Mouse (Mus musculus): Measurements from ENCODE around the gene Zfp362.

Gene Zfp362

DNA sequence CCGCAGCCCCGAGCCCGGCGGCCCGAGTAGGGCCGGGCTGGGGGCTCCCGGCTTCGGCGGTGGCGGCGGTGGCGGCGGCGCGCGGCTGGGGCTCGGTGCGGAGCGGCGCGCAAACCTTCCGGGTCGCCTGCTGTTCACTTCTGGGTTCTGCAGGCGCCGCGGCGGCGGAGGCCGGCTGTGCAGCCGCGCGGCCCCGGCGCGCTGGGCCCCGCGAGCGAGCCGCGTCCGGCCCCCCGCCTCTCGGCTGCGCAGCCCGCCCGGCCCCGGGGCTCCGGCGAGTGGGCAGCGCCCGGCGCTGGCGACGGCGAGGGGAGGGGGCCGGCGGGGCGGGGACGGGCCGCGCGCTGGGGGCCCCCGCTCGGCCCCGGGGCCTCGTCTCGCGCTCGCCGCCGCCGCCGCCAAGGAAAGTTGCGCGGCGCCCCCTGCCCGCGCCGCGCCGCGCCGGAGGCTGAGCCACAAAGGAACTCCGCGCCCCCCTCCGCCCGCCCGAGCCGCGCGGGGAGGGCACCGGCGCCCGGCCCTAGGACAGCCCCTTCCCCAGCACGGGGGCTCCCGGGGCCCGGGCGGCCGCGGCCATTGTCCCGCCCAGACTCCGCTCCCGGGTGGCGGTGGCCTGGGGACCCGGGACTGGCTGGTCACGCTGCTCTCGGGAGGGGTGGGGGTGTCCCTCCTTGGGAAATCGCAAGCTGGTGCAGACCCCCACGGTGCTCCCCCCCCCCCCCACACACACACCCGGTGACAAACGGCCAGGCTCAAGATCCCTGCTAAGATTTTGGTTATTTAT, at the start of gene Zfp362:
Gene Zfp362 (minus strand): TSS at position 3 of the 784 bp plus-strand sequence.
- CTCF ChIA-PET, result interaction anchor here (0.6 kb wide), 1 partner anchor 514 kb away, joined by 4 read pairs; no protein-coding TSS in a partner anchor

DNA sequence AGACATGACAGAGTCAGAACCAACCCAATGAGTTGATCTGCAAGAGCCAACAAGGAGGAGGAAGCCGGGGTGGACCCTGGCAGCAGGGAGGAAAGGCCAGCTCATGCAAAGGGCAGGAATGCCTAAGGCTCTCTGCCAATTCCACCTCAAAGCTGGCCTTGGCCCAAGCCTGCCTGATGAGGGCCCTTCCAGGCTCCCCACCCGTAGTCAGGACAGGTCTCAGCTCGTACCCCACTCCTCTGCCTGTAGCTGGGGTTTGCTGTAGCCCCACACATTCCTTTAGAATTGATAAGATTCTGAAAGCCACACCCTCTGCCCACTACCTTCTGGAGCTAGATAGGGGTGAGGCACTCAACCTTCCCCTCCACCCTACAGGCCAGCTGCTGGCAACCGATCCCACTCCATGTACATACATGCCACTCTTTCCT, 49.8 kb upstream of the Zfp362 start:
- CTCF ChIA-PET, result no interaction called here

GRCm38 (mm10) chr4:128853117-128853516, 47.3 kb upstream of the Zfp362 start:
- CTCF ChIA-PET, result no interaction called here

DNA sequence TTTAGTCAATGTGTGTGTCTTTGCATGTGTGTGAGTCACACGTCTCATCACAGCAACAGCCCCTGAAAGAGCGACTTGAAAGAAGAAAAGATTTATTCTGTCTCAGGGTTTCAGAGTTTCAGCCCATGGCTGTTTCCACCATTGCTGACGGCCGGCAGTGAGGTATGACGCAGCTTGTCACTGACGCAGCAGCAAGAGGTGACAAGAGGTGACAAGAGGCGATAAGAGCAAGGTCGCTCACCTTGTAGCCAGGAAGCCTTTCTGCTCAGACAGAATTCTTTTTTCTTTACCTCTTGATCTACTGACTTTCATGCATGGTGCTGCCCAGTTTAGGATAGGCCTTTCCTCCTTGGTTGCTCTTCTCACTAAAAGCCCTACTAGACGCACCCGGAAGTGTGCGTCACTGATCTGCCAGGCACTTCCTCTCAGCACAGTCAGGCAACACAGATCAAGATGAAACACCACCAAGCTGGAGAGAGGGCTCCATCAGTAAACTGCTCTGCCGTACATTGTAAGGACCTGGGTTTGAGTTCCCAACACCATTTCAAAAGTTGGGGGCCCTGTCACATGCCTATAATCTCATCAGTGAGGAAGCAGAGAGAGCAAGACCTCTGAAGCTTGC, 46.5 kb upstream of the Zfp362 start:
- CTCF ChIA-PET, result no interaction called here

GRCm38 (mm10) chr4:128849686-128850085, 43.8 kb upstream of the Zfp362 start:
- CTCF ChIA-PET, result no interaction called here

GRCm38 (mm10) chr4:128848961-128849360, 43.1 kb upstream of the Zfp362 start:
- CTCF ChIA-PET, result no interaction called here

DNA sequence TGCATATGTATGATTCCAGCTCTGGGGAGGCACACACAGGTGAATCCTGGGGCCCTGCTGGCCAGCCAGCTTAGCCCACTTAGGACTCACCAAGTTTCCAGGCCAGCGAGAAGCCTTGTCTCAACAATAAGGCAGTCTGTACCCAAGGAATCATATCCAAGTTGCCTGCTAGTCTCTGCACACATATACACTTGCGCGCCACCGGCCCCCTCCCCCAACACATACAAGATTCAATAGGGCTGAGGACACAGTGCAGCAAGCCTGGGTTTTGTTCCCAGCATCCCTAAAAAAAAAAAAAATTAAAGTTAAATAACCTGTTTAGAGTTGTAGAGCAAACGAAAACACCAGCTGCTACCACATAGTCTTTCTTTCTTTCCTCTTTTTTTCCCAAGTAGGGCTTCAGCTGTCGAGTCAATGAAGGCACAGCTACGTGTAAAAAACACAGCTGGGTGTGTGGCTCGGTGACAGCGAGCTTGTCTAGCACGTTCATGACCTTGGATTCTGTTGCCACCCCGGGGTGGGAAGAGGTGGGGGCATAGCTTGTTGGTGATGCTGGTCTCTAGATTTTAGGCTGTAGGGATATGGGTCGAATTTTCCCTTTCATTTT, 39.6 kb upstream of the Zfp362 start:
- CTCF ChIA-PET, result no interaction called here

DNA sequence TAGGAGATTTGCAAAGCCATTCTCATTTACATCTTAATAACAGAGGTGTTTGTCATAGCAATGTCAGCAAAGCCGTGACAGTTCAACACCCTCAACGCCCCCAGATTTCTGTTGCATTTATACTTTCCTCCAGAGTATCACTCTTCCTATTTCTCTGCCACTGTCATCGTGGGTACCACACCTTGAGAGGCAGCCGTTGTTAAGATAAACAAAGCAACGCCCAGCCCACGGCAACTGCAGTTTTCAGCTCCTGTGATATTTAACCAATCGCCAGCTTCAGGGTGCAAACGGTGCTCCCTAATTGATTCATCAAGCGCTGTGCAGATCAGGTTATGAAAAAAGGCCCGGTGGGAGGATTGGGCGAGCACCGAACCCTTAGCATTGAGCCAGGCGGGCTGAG, 38.7 kb upstream of the Zfp362 start:
- CTCF ChIA-PET, result no interaction called here

DNA sequence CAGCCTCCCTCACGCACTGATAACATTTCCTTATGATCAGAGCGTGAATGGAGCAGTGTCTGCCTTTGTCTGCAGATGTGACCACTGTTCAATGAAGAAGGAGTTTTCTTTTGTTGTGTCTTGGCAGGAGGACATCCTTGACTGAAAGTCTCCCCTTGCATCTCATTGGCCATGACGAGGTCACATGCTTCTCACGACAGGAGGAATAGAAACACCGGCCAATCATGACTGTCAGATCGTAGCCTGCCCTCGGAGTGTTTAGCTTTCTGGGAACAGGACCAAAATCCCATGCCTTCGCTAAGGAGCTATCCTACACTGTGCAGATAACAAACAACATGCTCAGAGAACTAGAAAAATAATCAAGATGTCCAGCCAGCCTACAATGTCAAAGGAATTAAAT, 35.4 kb upstream of the Zfp362 start:
- CTCF ChIA-PET, result no interaction called here

DNA sequence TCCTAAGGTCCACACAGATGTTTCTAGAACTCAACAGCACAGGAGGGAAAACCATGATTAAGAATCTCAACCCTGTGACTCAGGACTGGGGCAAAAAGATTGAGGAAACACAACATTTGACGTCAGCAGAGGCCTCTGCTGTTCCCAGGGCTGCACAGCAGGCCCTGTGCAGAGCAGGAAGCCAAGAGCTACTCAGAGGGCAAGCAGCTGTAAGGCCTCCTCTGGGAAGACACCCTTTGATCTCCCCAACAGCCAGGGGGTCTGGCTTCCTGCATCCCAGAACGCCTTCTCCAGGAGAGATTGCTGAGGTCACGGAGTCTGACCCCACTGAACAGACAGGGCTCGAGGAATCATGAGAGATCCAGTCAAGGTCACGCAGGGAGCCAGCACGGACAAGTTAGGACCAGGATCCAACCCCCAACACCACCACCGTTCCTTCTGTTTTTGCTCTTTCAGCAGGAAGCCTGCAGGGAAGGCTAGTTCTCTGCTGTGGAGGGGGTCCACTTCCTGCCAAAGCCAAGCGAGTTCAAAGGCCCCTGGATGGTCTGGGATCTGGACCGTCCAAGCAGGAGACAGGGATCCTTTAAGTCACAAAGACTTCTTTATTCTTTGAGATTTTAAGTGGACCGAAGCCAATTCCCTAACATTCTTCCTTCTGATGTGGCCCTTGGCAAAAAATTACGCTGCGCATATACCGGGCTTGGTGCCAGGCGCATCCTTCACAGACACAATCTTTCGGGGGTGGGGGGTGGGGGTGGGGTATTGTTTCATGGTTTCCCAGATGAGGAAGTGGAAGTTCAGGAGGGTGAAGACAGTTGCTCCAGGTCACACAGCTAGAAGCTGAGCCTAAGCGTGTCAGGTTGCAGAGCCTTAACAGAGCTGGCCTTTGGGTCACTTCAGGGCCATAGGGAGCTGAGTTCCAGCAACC, 34.2 kb upstream of the Zfp362 start:
- CTCF ChIA-PET, result no interaction called here

DNA sequence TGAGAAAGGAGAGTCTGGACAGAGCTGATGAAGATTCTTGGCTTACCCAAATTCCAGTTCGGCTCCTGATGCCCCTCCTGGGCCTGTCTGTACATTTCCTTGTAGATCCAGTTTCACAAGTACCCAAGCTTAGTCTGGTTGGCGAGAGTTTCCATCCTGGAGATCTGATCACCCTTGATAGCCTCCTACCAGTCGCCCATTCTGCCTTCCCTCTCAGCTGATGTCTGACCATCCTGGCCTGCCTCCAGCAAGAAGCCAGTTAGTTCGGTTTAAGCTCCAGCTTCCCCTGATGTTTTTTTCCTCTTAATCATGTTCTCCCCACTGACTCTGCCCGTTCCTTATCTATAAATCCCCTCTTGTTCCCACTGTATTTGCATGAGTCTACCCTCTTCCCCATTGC, 32.4 kb upstream of the Zfp362 start:
- CTCF ChIA-PET, result interaction anchor here (0.6 kb wide), 1 partner anchor 76 kb away, joined by 4 read pairs; no protein-coding TSS in a partner anchor

GRCm38 (mm10) chr4:128824131-128824530, 18.3 kb upstream of the Zfp362 start:
- CTCF ChIA-PET, result no interaction called here

DNA sequence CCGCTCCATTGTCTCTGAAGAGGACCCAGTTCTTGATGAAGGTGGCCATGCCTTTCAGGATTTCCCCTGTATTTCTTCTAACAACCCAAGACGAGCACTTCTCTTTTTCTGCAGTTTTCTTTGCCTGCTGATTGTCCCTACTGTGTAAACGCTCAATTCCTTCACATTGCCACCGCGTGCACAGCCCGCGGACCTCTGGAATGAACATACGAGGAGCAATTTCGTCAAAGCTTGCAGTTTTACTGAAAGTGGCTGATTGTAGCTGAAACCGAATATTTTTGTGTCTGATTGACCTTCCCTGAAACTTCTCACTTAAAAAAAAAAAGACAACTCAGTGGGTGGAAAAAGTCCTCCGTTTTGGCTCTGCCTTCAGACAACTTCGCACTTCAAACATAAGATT, 14.7 kb upstream of the Zfp362 start:
- CTCF ChIA-PET, result no interaction called here

GRCm38 (mm10) chr4:128817011-128817410, 11.2 kb upstream of the Zfp362 start:
- CTCF ChIA-PET, result no interaction called here

- CTCF ChIA-PET, result interaction anchor here (0.7 kb wide), 1 partner anchor 38 kb away, joined by 3 read pairs; no protein-coding TSS in a partner anchor
Observed at GRCm38 (mm10) chr4:128811382-128812056, 5.7 kb upstream of the Zfp362 start.

- CTCF ChIA-PET, result interaction anchor here (1.0 kb wide), 1 partner anchor 32 kb away, joined by 3 read pairs; no protein-coding TSS in a partner anchor
Observed at GRCm38 (mm10) chr4:128806827-128807179, 958 bp upstream of the Zfp362 start.

DNA sequence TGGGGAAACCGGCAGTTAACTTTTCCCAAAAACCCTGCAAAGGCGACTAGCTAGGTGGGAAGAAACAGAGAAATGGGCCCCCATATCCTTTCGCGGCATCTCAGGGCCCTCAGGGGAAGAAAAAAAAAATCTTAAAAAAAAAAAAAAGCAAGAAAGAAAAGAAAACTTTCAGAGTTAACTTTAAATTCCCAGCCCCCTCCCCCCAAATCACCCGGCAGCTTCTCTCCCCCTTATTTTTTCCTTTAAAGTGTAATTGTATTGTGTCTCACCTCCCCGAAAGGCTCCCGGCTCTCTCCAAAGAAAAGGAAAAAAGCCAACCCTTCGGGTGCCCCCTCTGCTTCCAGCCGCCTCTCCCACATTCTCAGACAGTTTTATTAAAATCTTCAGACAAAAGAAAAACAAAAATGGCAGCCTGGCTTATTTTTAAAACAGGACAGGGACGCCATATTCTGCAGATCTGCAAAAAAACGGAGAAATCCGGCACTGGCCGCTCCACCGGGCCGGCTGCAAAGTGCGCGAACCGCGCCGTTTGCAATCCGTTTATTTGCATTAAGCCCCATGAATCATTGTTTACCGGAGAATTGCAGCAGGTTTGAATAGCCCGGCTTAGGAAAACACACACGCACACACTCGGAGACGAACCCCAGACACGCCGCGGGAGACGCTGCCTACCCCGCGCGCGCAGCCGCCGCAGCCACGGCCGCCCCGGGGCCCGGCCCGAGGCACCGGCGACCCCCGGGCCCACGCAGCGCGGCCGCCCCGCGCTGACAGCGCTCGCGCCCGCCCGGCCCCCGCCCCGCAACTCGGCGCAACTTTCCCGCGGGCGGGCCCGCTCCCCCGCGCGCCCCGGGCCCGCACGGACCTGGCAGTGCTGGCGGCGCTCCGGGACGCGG, 449 bp downstream of the Zfp362 start:
- CTCF ChIA-PET, result interaction anchor here (0.7 kb wide), 2 partner anchors 109 to 277 kb away, joined by 4 read pairs; no protein-coding TSS in a partner anchor

GRCm38 (mm10) chr4:128804426-128805149, 1.3 kb downstream of the Zfp362 start:
- CTCF ChIA-PET, result interaction anchor here (0.7 kb wide), 5 partner anchors 71 to 456 kb away, joined by 3 to 10 read pairs (median 4); partner anchors contain the start of gene C77080

DNA sequence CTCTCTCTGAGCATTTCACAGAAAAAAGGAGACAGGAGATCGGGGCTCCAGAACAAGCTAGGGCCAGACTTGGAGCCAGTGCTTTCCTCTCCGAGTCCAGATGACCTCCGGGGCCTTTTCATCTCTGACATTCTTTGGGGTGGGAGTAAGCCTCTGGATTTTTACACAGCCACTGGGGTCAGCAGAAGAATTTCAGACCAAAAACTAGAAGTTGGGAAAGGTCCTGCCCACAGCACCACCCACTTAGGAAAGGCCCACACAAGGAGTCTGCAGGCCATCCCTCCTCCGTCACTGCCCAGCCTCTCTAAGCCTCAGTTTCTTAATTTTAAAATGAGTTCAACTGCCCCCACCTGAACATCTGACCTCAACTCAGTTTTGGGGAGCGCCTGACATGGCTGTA, 2.3 kb downstream of the Zfp362 start:
- CTCF ChIA-PET, result no interaction called here
